Mouse (Mus musculus) ES-Bruce4 (cell line): Measurements from ENCODE around the gene Mypn. TPM values are rescaled to one million over a fixed set of nuclear protein-coding genes. Genes with fewer than 3 reads are reported as not detected.

ENCODE experiments used
- H3K27ac ChIP-seq: 2 replicates; pipeline ENCODE4 v1.5.1; 2012; ENCODE audit warnings: low read length, inconsistent platforms; ENCODE audit not compliant: insufficient read depth
- H3K27me3 ChIP-seq: 2 replicates; pipeline ENCODE4 v1.6.1; 2012; ENCODE audit warnings: mild to moderate bottlenecking, low read length, inconsistent platforms; ENCODE audit not compliant: control insufficient read depth, poor library complexity, insufficient read depth, severe bottlenecking
- H3K36me3 ChIP-seq: 2 replicates; pipeline ENCODE4 v1.6.1; 2012; ENCODE audit warnings: inconsistent platforms, mild to moderate bottlenecking, low read length, moderate library complexity; ENCODE audit not compliant: control insufficient read depth, poor library complexity, insufficient read depth, severe bottlenecking
- H3K4me1 ChIP-seq: one replicate; pipeline ENCODE4 v1.8.1; 2011; ENCODE audit warnings: low read length; ENCODE audit not compliant: control insufficient read depth, insufficient read depth
- H3K4me3 ChIP-seq: 2 replicates; pipeline ENCODE4 v1.5.1; 2011; ENCODE audit warnings: low read depth, mild to moderate bottlenecking, low read length
- H3K9ac ChIP-seq: 2 replicates; pipeline ENCODE4 v1.6.1; 2012; ENCODE audit warnings: low read depth, mild to moderate bottlenecking, inconsistent platforms; ENCODE audit not compliant: poor library complexity, severe bottlenecking
- H3K9me3 ChIP-seq: replicated peaks from 2 replicates; pipeline ENCODE4 v1.6.1; 2012; ENCODE audit warnings: mild to moderate bottlenecking, low read length, inconsistent platforms; ENCODE audit not compliant: control insufficient read depth, poor library complexity, insufficient read depth, severe bottlenecking
- CTCF ChIP-seq: IDR thresholded peaks from one replicate; pipeline ENCODE4 v1.8.1; 2011; ENCODE audit warnings: low read depth, low read length
- EP300 ChIP-seq: IDR thresholded peaks from 2 replicates; pipeline ENCODE4 v1.6.1; 2011; ENCODE audit warnings: low read depth, low read length; ENCODE audit not compliant: insufficient read depth
- POLR2A ChIP-seq: IDR thresholded peaks from one replicate; pipeline ENCODE4 v1.8.1; 2011; ENCODE audit warnings: low read length; ENCODE audit not compliant: insufficient read depth
- polyA plus RNA-seq: library from polyadenylated mRNA; stranded (reverse); fragments of >200 nt; gene quantifications from 2 replicates; pipeline ENCODE4 v1.2.4, GENCODE M21; 2011; ENCODE audit warnings: low read depth; ENCODE audit not compliant: missing spikeins, insufficient read depth, insufficient read length

Mypn gene
- polyA plus RNA-seq, 1 experiment = 0.66 TPM

- no peaks in the 10 kb centered on the region for H3K9me3 ChIP-seq
- no peak overlapping the region for H3K9ac ChIP-seq
- H3K4me3 ChIP-seq = no peak overlapping the region
- no peaks in the 10 kb centered on the region for H3K36me3 ChIP-seq
- no peak overlapping the region for H3K27ac ChIP-seq
- H3K27me3 ChIP-seq = no peaks in the 10 kb centered on the region
- no peaks in the 10 kb centered on the region for H3K4me1 ChIP-seq
- TF ChIP-seq POLR2A (no peak), CTCF (no peak), EP300 (no peak)
Observed at GRCm38 (mm10) chr10:63167241-63167995, 36.3 kb downstream of the Mypn start.

DNA sequence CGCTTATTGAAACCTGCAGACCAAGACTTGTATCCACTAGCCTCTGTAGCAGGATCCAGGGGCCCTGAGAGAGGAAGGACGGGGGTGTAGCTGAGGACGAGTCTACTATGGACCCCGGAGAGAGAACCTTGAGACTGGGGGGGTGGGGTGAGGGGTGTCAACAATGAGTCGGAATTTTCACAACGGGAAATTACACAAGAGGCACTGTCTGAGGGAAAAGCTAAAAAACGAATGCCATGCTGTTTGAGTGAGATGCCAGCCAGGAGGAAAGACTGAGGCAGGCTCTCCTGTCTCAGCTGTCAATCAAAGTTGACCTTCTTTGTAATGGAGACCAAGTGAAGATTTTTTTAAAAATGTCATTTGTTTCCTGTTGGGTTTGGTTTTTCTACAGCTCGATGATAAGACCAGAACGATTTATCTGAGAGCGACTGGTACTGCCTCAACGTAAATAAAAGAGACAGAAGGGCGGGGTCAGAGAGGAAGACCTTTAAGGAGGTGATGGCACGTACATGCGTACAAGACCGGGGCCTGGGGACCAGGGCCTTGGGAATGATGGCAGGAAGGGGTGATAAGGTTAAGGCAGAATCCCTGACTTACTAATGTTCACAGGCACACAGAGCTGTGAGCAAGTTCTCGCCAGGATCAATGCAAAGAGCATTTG is 37.9 kb downstream of the Mypn start:
- H3K27ac ChIP-seq = no peak overlapping the region
- no peak overlapping the region for H3K4me3 ChIP-seq
- H3K9me3 ChIP-seq = no peaks in the 10 kb centered on the region
- H3K27me3 ChIP-seq = no peaks in the 10 kb centered on the region
- H3K4me1 ChIP-seq = no peaks in the 10 kb centered on the region
- no peak overlapping the region for H3K9ac ChIP-seq
- H3K36me3 ChIP-seq = no peaks in the 10 kb centered on the region
- TF ChIP-seq EP300 = no peak
- no peak for TF ChIP-seq POLR2A
- no peak for TF ChIP-seq CTCF

GRCm38 (mm10) chr10:63161240-63161639 is 42.5 kb downstream of the Mypn start:
- TF ChIP-seq POLR2A = no peak
- TF ChIP-seq CTCF = no peak
- TF ChIP-seq EP300 = no peak
- Histone ChIP-seq H3K27me3 (no peaks in the 10 kb centered on the region), H3K9ac (no peak overlapping the region), H3K36me3 (no peaks in the 10 kb centered on the region), H3K4me3 (no peak overlapping the region), H3K27ac (no peak overlapping the region), H3K4me1 (no peaks in the 10 kb centered on the region), H3K9me3 (0 out of 2 replicates have a peak, but pooled peaks cover 3% of the 10 kb centered on the region)

- no peaks in the 10 kb centered on the region for H3K36me3 ChIP-seq
- 0 out of 2 replicates have a peak, but pooled peaks cover 3% of the 10 kb centered on the region for H3K9me3 ChIP-seq
- no peaks in the 10 kb centered on the region for H3K27me3 ChIP-seq
- H3K9ac ChIP-seq = no peak overlapping the region
- no peaks in the 10 kb centered on the region for H3K4me1 ChIP-seq
- TF ChIP-seq POLR2A (no peak), CTCF (no peak), EP300 (no peak)
- H3K27ac ChIP-seq = no peak overlapping the region
- no peak overlapping the region for H3K4me3 ChIP-seq
Observed at GRCm38 (mm10) chr10:63160671-63161070, 43.1 kb downstream of the Mypn start.

DNA sequence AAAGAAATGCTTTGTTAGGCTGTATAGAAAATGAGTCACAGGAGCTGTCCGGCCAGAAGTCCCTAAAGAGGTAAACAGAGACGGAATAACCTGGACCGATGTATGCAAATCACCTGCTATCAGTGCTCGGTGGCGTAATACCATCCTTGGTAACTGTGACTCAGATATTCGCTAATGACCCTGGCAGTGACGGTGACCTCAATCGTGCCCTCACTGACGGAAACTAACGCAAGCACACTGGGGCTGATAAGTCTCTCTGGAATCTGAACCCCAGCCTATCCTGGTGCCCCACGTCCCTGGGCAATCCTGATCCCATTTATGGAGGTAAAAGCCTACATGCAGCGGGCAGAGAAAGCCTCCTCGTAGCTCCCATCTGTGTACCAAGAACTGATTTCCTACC is 45.6 kb downstream of the Mypn start:
- 0 out of 2 replicates have a peak, but pooled peaks cover 3% of the 10 kb centered on the region for H3K9me3 ChIP-seq
- H3K36me3 ChIP-seq = no peaks in the 10 kb centered on the region
- no peak overlapping the region for H3K27ac ChIP-seq
- no peaks in the 10 kb centered on the region for H3K27me3 ChIP-seq
- H3K4me3 ChIP-seq = no peak overlapping the region
- TF ChIP-seq POLR2A (no peak), CTCF (no peak), EP300 (no peak)
- H3K4me1 ChIP-seq = no peaks in the 10 kb centered on the region
- no peak overlapping the region for H3K9ac ChIP-seq

- H3K4me3 ChIP-seq = no peak overlapping the region
- H3K9ac ChIP-seq = no peak overlapping the region
- TF ChIP-seq EP300 = no peak
- no peak for TF ChIP-seq CTCF
- TF ChIP-seq POLR2A = no peak
- no peaks in the 10 kb centered on the region for H3K4me1 ChIP-seq
- no peaks in the 10 kb centered on the region for H3K36me3 ChIP-seq
- H3K27ac ChIP-seq = no peak overlapping the region
- no peaks in the 10 kb centered on the region for H3K27me3 ChIP-seq
- 0 out of 2 replicates have a peak, but pooled peaks cover 3% of the 10 kb centered on the region for H3K9me3 ChIP-seq
Observed at GRCm38 (mm10) chr10:63157491-63157890, 46.3 kb downstream of the Mypn start.
